Mouse (Mus musculus) lung, postnatal 36 days (tissue): ENCODE results near the gene Csf2ra.
"Not testable (repeated sequence)": the region's sequence is repeated elsewhere in the genome, so short reads cannot be mapped to it uniquely, and the experiment has no call there.

Experiments
- DNase-seq: peaks from one replicate; pipeline ENCODE4 v3.0.0; 2022; ENCODE audit warnings: mixed read lengths

The Csf2ra gene

GRCm38 (mm10) chr19:61227941-61228701, at the start of gene Csf2ra:
Csf2ra (minus strand) TSS chr19:61228429.
- DNase-seq = peak; percentile 35

GRCm38 (mm10) chr19:61275446-61275845, 47.2 kb upstream of the Csf2ra start:
- no peak for DNase-seq

GRCm38 (mm10) chr19:61269141-61269540, 40.9 kb upstream of the Csf2ra start:
- not testable (repeated sequence) for DNase-seq

GRCm38 (mm10) chr19:61267141-61267540, 38.9 kb upstream of the Csf2ra start:
- no peak for DNase-seq

- DNase-seq = no peak
Observed at GRCm38 (mm10) chr19:61266651-61267050, 38.4 kb upstream of the Csf2ra start.

- peak; percentile 31 for DNase-seq
Observed at GRCm38 (mm10) chr19:61266246-61266615, 38.0 kb upstream of the Csf2ra start.

GRCm38 (mm10) chr19:61265349-61266245, 37.4 kb upstream of the Csf2ra start:
- peak; percentile 92 for DNase-seq

- no peak for DNase-seq
Observed at GRCm38 (mm10) chr19:61264933-61265332, 36.7 kb upstream of the Csf2ra start.

GRCm38 (mm10) chr19:61264227-61264626, 36.0 kb upstream of the Csf2ra start:
- no peak for DNase-seq

- no peak for DNase-seq
Observed at GRCm38 (mm10) chr19:61261241-61261640, 33.0 kb upstream of the Csf2ra start.

GRCm38 (mm10) chr19:61257733-61258132, 29.5 kb upstream of the Csf2ra start:
- no peak for DNase-seq

GRCm38 (mm10) chr19:61256166-61256887, 28.1 kb upstream of the Csf2ra start:
- DNase-seq = no peak

- DNase-seq = not testable (repeated sequence)
Observed at GRCm38 (mm10) chr19:61247334-61247733, 19.1 kb upstream of the Csf2ra start.

GRCm38 (mm10) chr19:61244721-61245436, 16.6 kb upstream of the Csf2ra start:
- DNase-seq = peak; percentile 57

- no peak for DNase-seq
Observed at GRCm38 (mm10) chr19:61237967-61238366, 9.7 kb upstream of the Csf2ra start.

GRCm38 (mm10) chr19:61234532-61234931, 6.3 kb upstream of the Csf2ra start:
- no peak for DNase-seq

- peak; percentile 85 for DNase-seq
Observed at GRCm38 (mm10) chr19:61226928-61227854, 1.0 kb downstream of the Csf2ra start.

- DNase-seq = peak; percentile 57
Observed at GRCm38 (mm10) chr19:61226401-61226927, 1.8 kb downstream of the Csf2ra start.

GRCm38 (mm10) chr19:61225526-61226400, 2.5 kb downstream of the Csf2ra start:
- peak; percentile 62 for DNase-seq
